Mouse (Mus musculus) bone marrow macrophage, adult 2 months (primary cell): ENCODE measurements around the gene Dsn1.

Experiments used
- CTCF ChIP-seq: IDR thresholded peaks from 2 replicates; pipeline ENCODE4 v1.5.1; 2012; ENCODE audit warnings: low read depth, mild to moderate bottlenecking, low read length, moderate library complexity
- POLR2A ChIP-seq: IDR thresholded peaks from 2 replicates; pipeline ENCODE4 v1.6.1; 2012; ENCODE audit warnings: mild to moderate bottlenecking, low read depth, low read length, borderline replicate concordance

DNA sequence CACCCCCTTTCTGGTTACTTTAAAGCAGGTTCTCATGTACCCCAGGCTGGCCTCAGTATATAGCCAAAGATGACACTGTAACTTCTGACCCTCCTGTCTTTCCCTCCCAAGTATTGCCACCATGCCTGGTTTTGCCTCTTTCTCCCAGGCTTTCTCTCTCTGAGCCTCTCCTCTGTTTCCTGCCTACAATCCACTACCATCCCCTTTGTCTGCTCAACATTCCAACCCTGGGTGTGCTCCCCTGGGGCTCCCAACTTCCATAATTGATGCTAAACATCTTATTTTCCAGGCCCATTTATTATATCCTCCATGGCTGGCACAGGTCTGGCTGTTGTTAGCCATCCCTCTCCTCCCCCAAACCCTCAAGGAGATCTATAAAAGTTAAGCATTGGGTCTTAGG lies 1.6 kb upstream of the Dsn1 start:
- TF ChIP-seq POLR2A, result no peak
- no peak for TF ChIP-seq CTCF
